Mouse (Mus musculus) urinary bladder, postnatal 4 days (tissue): ENCODE measurements around the gene Chrne.

Experiments
- DNase-seq, 2 experiments: peaks; one replicate each; pipeline ENCODE4 v3.0.0; 2021 to 2022; ENCODE audit warnings: low spot score in 2 of 2

Gene Chrne

GRCm38 (mm10) chr11:70628431-70628830 is 9.4 kb upstream of the Chrne start:
- no peak for DNase-seq

GRCm38 (mm10) chr11:70626877-70627276 is 7.9 kb upstream of the Chrne start:
- no peak for DNase-seq

GRCm38 (mm10) chr11:70625473-70625872 is 6.5 kb upstream of the Chrne start:
- DNase-seq: no peak

GRCm38 (mm10) chr11:70623053-70623742 is 4.2 kb upstream of the Chrne start:
- no peak for DNase-seq

- DNase-seq: no peak
These were observed 3.2 kb upstream of the Chrne start for GRCm38 (mm10) chr11:70621972-70622814.

- no peak for DNase-seq
These were observed 3.4 kb downstream of the Chrne start, which contains the start of gene 4930544D05Rik for GRCm38 (mm10) chr11:70615516-70616093. 4930544D05Rik (plus strand) TSS chr11:70615848.

- DNase-seq: peak; percentile 63 to 72
These were observed 3.9 kb downstream of the Chrne start for GRCm38 (mm10) chr11:70615074-70615473.

- DNase-seq: no peak
These were observed 6.5 kb downstream of the Chrne start for GRCm38 (mm10) chr11:70612505-70612904.

- DNase-seq: no peak
These were observed 8.3 kb downstream of the Chrne start for GRCm38 (mm10) chr11:70610752-70611151.

- no peak for DNase-seq
These were observed 10.5 kb downstream of the Chrne start for GRCm38 (mm10) chr11:70608381-70609066.

- DNase-seq: no peak
These were observed 11.4 kb downstream of the Chrne start for GRCm38 (mm10) chr11:70607611-70608010.

GRCm38 (mm10) chr11:70606717-70607116 is 12.3 kb downstream of the Chrne start:
- DNase-seq: no peak

GRCm38 (mm10) chr11:70605024-70605566 is 13.9 kb downstream of the Chrne start:
- peak; percentile 66 to 76 for DNase-seq

GRCm38 (mm10) chr11:70598451-70598953 is 20.5 kb downstream of the Chrne start:
- DNase-seq: no peak

GRCm38 (mm10) chr11:70597301-70597700 is 21.7 kb downstream of the Chrne start:
- no peak for DNase-seq

GRCm38 (mm10) chr11:70596094-70596493 is 22.9 kb downstream of the Chrne start:
- DNase-seq: no peak

- no peak for DNase-seq
These were observed 23.4 kb downstream of the Chrne start for GRCm38 (mm10) chr11:70595638-70596037.

- no peak for DNase-seq
These were observed 24.6 kb downstream of the Chrne start for GRCm38 (mm10) chr11:70594253-70594989.

GRCm38 (mm10) chr11:70591733-70592132 is 27.3 kb downstream of the Chrne start:
- no peak for DNase-seq

GRCm38 (mm10) chr11:70586954-70587353 is 32.1 kb downstream of the Chrne start:
- no peak for DNase-seq

- DNase-seq: no peak
These were observed 32.8 kb downstream of the Chrne start for GRCm38 (mm10) chr11:70586261-70586660.
